Mouse (Mus musculus): ENCODE data around the gene Vmn1r223. TPM values are rescaled to one million over a fixed set of nuclear protein-coding genes. Genes with fewer than 3 reads are reported as not detected.

Gene Vmn1r223
- polyA plus RNA-seq, 1 experiment from 2014 or later, result not detected

GRCm38 (mm10) chr13:23285191-23285920 is 38.4 kb downstream of the Vmn1r223 start:
- peak overlapping the region; percentile 68 for H3K9ac ChIP-seq
- peaks cover 8% of the 10 kb centered on the region for H3K4me1 ChIP-seq
- no peaks in the 10 kb centered on the region for H3K36me3 ChIP-seq
- peak overlapping the region; percentile 49 for H3K4me3 ChIP-seq
- no peak overlapping the region for H3K27ac ChIP-seq
- H3K4me2 ChIP-seq, result peak overlapping the region; percentile 78
- peaks cover 47% of the 10 kb centered on the region for H3K27me3 ChIP-seq
- 2% methylated on average over 22 of the region's 22 CpGs for WGBS
- 0 out of 2 replicates have a peak, but pooled peaks have one; percentile 37 for ATAC-seq (ENCODE audit: insufficient number of reproducible peaks, insufficient read depth, low FRiP score, low TSS enrichment, low read depth)
- H3K9me3 ChIP-seq, result no peaks in the 10 kb centered on the region

DNA sequence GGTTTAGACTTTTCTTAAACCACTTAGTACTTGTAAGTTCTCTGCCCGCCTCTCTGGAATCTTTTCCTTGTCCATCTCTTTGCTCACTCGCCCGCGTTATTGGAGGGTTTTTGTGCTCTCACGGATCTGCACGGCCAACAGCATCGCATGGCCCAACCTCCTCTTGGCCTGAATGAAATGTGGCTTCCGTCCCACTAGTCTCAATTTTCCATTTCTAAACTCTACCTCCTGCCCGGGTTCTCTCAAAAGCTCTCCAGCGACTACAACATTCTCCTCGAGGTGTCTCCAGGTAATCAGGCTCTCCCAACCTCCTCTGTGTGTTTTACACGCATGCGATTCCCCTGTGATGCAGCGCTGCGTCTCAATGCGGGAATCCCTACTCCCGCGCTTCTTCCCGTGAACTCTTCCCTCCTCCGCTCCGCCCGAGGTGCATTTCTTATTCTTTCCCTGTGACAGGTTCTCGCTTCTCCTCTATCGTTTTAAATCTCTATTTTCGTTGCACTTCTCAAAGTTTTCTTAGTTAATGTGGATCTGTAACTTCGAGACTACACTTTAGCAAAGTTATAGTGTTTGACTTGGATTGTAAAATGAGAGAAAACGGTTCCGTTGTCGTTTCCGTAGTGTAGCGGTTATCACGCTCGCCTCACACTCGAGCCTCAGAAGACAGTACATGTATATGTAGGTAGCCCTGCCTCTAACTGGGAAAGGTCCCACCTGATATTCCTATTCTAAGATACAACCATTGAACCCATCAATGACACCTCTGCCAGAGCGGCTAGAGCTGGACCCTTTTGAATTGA is 39.2 kb downstream of the Vmn1r223 start:
- under 1% methylated on average over 35 of the region's 35 CpGs for WGBS

GRCm38 (mm10) chr13:23286721-23287362 is 39.9 kb downstream of the Vmn1r223 start:
- Histone ChIP-seq H3K36me3 (no peaks in the 10 kb centered on the region), H3K4me3 (peak overlapping the region; percentile 49), H3K9ac (peak overlapping the region; percentile 68; the same call in 1 of the 2 replicates), H3K9me3 (no peaks in the 10 kb centered on the region), H3K4me2 (peak overlapping the region; percentile 78), H3K27me3 (peaks cover 47% of the 10 kb centered on the region), H3K4me1 (peaks cover 8% of the 10 kb centered on the region), H3K27ac (no peak overlapping the region)
- WGBS, result 1% methylated on average over 19 of the region's 19 CpGs
- ATAC-seq (ENCODE audit: insufficient number of reproducible peaks, insufficient read depth, low FRiP score, low TSS enrichment, low read depth), result 0 out of 2 replicates have a peak, but pooled peaks have one; percentile 3

More for the DNA sequence above, 39.2 kb downstream of the Vmn1r223 start:
- peak overlapping the region; percentile 78 for H3K4me2 ChIP-seq
- no peaks in the 10 kb centered on the region for H3K9me3 ChIP-seq
- H3K36me3 ChIP-seq, result no peaks in the 10 kb centered on the region
- H3K9ac ChIP-seq, result peak overlapping the region; percentile 68
- peaks cover 8% of the 10 kb centered on the region for H3K4me1 ChIP-seq
- H3K27ac ChIP-seq, result no peak overlapping the region
- H3K27me3 ChIP-seq, result peaks cover 47% of the 10 kb centered on the region
- H3K4me3 ChIP-seq, result peak overlapping the region; percentile 49
- no peak for ATAC-seq (ENCODE audit: insufficient number of reproducible peaks, insufficient read depth, low FRiP score, low TSS enrichment, low read depth)

DNA sequence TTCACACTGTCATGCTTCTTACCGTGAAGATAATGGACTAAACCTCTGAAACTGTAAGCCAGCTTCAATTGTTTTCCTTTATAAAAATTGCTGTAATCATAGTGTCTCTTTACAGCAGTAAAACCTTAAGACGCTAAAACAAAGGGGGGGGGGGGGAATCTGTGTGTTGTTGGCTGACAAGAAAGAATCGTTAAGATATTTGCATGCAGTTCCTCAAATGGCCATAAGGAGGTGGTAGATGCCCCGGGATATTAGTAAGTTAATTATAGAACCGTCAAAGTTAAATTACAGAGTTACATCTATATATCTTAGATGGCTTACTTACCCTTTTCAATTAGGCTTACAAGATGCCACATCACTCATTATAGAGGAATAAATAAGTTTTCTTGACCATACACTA is 50.8 kb downstream of the Vmn1r223 start:
- Histone ChIP-seq H3K9me3 (no peaks in the 10 kb centered on the region), H3K4me2 (peak overlapping the region; percentile 58; the same call in 1 of the 2 replicates), H3K4me3 (no peak overlapping the region), H3K27me3 (peaks cover 20% of the 10 kb centered on the region), H3K36me3 (no peaks in the 10 kb centered on the region), H3K27ac (no peak overlapping the region), H3K9ac (no peak overlapping the region), H3K4me1 (no peaks in the 10 kb centered on the region)
- 2% methylated on average over 5 of the region's 5 CpGs for WGBS
- ATAC-seq (ENCODE audit: insufficient number of reproducible peaks, insufficient read depth, low FRiP score, low TSS enrichment, low read depth), result no peak

- H3K9ac ChIP-seq, result peak overlapping the region; percentile 66
- ATAC-seq (ENCODE audit: insufficient number of reproducible peaks, insufficient read depth, low FRiP score, low TSS enrichment, low read depth), result no peak
- 3% methylated on average over 21 of the region's 21 CpGs for WGBS
Measured at GRCm38 (mm10) chr13:23298445-23299232, 51.7 kb downstream of the Vmn1r223 start.

GRCm38 (mm10) chr13:23299276-23299998 is 52.5 kb downstream of the Vmn1r223 start:
- 0 out of 2 replicates have a peak, but pooled peaks have one; percentile 48 for ATAC-seq (ENCODE audit: insufficient number of reproducible peaks, insufficient read depth, low FRiP score, low TSS enrichment, low read depth)
- Histone ChIP-seq H3K9me3 (no peaks in the 10 kb centered on the region), H3K36me3 (no peaks in the 10 kb centered on the region), H3K4me1 (no peaks in the 10 kb centered on the region), H3K9ac (peak overlapping the region; percentile 66), H3K4me2 (peak overlapping the region; percentile 58), H3K27me3 (peaks cover 20% of the 10 kb centered on the region), H3K27ac (no peak overlapping the region), H3K4me3 (peak overlapping the region; percentile 46)
- WGBS, result under 1% methylated on average over 22 of the region's 22 CpGs

More at GRCm38 (mm10) chr13:23298445-23299232, 51.7 kb downstream of the Vmn1r223 start:
- Histone ChIP-seq H3K36me3 (no peaks in the 10 kb centered on the region), H3K27me3 (peaks cover 20% of the 10 kb centered on the region), H3K9me3 (no peaks in the 10 kb centered on the region), H3K4me3 (peak overlapping the region; percentile 46), H3K4me1 (no peaks in the 10 kb centered on the region), H3K27ac (no peak overlapping the region), H3K4me2 (peak overlapping the region; percentile 58)

DNA sequence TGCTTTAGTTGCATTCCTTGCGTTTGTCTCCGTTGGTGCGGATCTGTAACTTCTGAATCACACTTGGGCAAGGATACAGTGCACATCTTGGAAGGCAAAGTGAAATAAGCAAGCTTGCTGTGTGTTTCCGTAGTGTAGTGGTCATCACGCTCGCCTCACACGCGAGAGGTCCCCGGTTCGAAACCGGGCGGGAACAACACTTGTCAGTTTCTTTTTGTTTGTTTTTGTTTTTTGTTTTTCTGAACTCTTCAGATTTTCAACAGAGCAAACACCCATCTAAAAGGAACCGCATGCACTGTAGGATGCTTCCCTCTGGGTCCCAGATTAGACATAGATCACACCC is 53.0 kb downstream of the Vmn1r223 start:
- Histone ChIP-seq H3K4me2 (peak overlapping the region; percentile 58), H3K4me3 (peak overlapping the region; percentile 46), H3K9me3 (no peaks in the 10 kb centered on the region), H3K4me1 (no peaks in the 10 kb centered on the region), H3K9ac (peak overlapping the region; percentile 66), H3K27me3 (peaks cover 20% of the 10 kb centered on the region), H3K27ac (no peak overlapping the region), H3K36me3 (no peaks in the 10 kb centered on the region)
- peak; percentile 62; the same call in 1 of the 2 replicates for ATAC-seq (ENCODE audit: insufficient number of reproducible peaks, insufficient read depth, low FRiP score, low TSS enrichment, low read depth)
- WGBS, result 1% methylated on average over 13 of the region's 13 CpGs

Other genes starting within 250 kb of the Vmn1r223 start
- gene Vmn1r213, start 239.5 kb upstream of the Vmn1r223 start, polyA plus RNA-seq (2015; fragmentation: Nextera tagmentation; extraction: Ambion mirVana), result not detected in 2 replicates
- gene Vmn1r214, start 216.7 kb upstream of the Vmn1r223 start, polyA plus RNA-seq (2015; fragmentation: Nextera tagmentation; extraction: Ambion mirVana), result not detected in 2 replicates
- not detected in 2 replicates for gene Vmn1r215, start 179.1 kb upstream of the Vmn1r223 start, polyA plus RNA-seq (2015; fragmentation: Nextera tagmentation; extraction: Ambion mirVana)
- gene Vmn1r217, start 128.9 kb upstream of the Vmn1r223 start, polyA plus RNA-seq (2015; fragmentation: Nextera tagmentation; extraction: Ambion mirVana), result not detected in 2 replicates
- gene Vmn1r218, start 114.0 kb upstream of the Vmn1r223 start, polyA plus RNA-seq (2015; fragmentation: Nextera tagmentation; extraction: Ambion mirVana), result not detected in 2 replicates
- gene Vmn1r219, start 87.8 kb upstream of the Vmn1r223 start, polyA plus RNA-seq (2015; fragmentation: Nextera tagmentation; extraction: Ambion mirVana), result not detected in 2 replicates
- not detected in 2 replicates for gene Vmn1r220, start 59.2 kb upstream of the Vmn1r223 start, polyA plus RNA-seq (2015; fragmentation: Nextera tagmentation; extraction: Ambion mirVana)
- not detected in 2 replicates for gene Vmn1r221, start 33.0 kb upstream of the Vmn1r223 start, polyA plus RNA-seq (2015; fragmentation: Nextera tagmentation; extraction: Ambion mirVana)
- not detected in 2 replicates for gene Vmn1r222, start 11.2 kb upstream of the Vmn1r223 start, polyA plus RNA-seq (2015; fragmentation: Nextera tagmentation; extraction: Ambion mirVana)
- 60.5 and 63.8 TPM in 2 replicates for gene Zfp322a, start 122.1 kb downstream of the Vmn1r223 start, polyA plus RNA-seq (2015; fragmentation: Nextera tagmentation; extraction: Ambion mirVana)
- gene Abt1, start 176.7 kb downstream of the Vmn1r223 start, polyA plus RNA-seq (2015; fragmentation: Nextera tagmentation; extraction: Ambion mirVana), result 13.1 and 14.6 TPM in 2 replicates
- gene Btn1a1, start 218.8 kb downstream of the Vmn1r223 start, polyA plus RNA-seq (2015; fragmentation: Nextera tagmentation; extraction: Ambion mirVana), result not detected in 2 replicates
- 1.5 and 1.7 TPM in 2 replicates for gene Btn2a2, start 241.7 kb downstream of the Vmn1r223 start, polyA plus RNA-seq (2015; fragmentation: Nextera tagmentation; extraction: Ambion mirVana)

All from embryonic facial prominence, embryonic 13.5 days (tissue).